Mouse (Mus musculus) neutrophil, adult 83 days (primary cell): ENCODE results near the gene Csf2rb2. TPM values are rescaled to one million over a fixed set of nuclear protein-coding genes. Genes with fewer than 3 reads are reported as not detected.

Experiments
- total RNA-seq, 2 experiments: library from RNA; stranded (reverse); gene quantifications; one replicate each; pipeline ENCODE4 v1.2.4; 2023

Csf2rb2 gene
- total RNA-seq, result 10 to 100 TPM; 25.8 to 37.3 TPM

GRCm38 (mm10) chr15:78305341-78305933 is at the start of gene Csf2rb2:
Gene Csf2rb2, minus strand, starts transcription at chr15:78305721.

GRCm38 (mm10) chr15:78325671-78326339 is 20.3 kb upstream of the Csf2rb2 start, which contains the start of gene Csf2rb:
Gene Csf2rb, plus strand, starts transcription at chr15:78325752.

GRCm38 (mm10) chr15:78244695-78245492 is 60.6 kb downstream of the Csf2rb2 start, which contains the start of gene Ncf4:
Gene Ncf4, plus strand, starts transcription at chr15:78244801.

Other genes starting within 250 kb of the Csf2rb2 start
- gene Cacng2, start 185.7 kb downstream of the Csf2rb2 start, total RNA-seq, result not detected
- 10 to 100 TPM; 10.6 to 11.5 TPM for gene Ift27, start 131.6 kb downstream of the Csf2rb2 start, total RNA-seq
- gene Pvalb, start 99.3 kb downstream of the Csf2rb2 start, total RNA-seq, result under 1 TPM in 1 of 2 experiments, not detected in 1; 0.61 TPM
- 100 to 1,000 TPM; 661 to 699 TPM for gene Ncf4, start 60.9 kb downstream of the Csf2rb2 start, total RNA-seq
- 100 to 1,000 TPM; 168 to 216 TPM for gene Csf2rb, start 20.0 kb upstream of the Csf2rb2 start, total RNA-seq
- gene Tex33, start 90.2 kb upstream of the Csf2rb2 start, total RNA-seq, result not detected
- gene Tst, start 100.2 kb upstream of the Csf2rb2 start, total RNA-seq, result 10 to 100 TPM; 19.8 to 23.5 TPM
- 10 to 100 TPM; 34.0 to 38.3 TPM for gene Mpst, start 100.7 kb upstream of the Csf2rb2 start, total RNA-seq
- 1 to 10 TPM; 5.8 to 7.5 TPM for gene Kctd17, start 122.8 kb upstream of the Csf2rb2 start, total RNA-seq
- under 1 TPM in 1 of 2 experiments, not detected in 1; 0.11 TPM for gene Tmprss6, start 162.9 kb upstream of the Csf2rb2 start, total RNA-seq
- gene Il2rb, start 189.6 kb upstream of the Csf2rb2 start, total RNA-seq, result under 1 TPM; 0.64 to 0.88 TPM
- gene C1qtnf6, start 225.7 kb upstream of the Csf2rb2 start, total RNA-seq, result 1 to 10 TPM in 1 of 2 experiments, under 1 TPM in 1; 0.92 to 1.5 TPM
- not detected for gene Sstr3, start 239.0 kb upstream of the Csf2rb2 start, total RNA-seq